Mouse (Mus musculus) kidney, adult 2 months (tissue): ENCODE measurements around the gene Hmgcr.

Experiments
- CTCF ChIP-seq: fragments of 200-500 bp; conservative IDR thresholded peaks from 2 replicates; pipeline ENCODE4 v1.5.1; 2011; ENCODE audit warnings: low read depth, mild to moderate bottlenecking, control low read depth, low read length, moderate library complexity, mixed read lengths; ENCODE audit not compliant: insufficient read depth, insufficient read length
- POLR2A ChIP-seq: fragments of 200-500 bp; IDR thresholded peaks from one replicate; pipeline ENCODE4 v1.6.1; 2011; ENCODE audit warnings: low read depth, low read length, control low read depth

DNA sequence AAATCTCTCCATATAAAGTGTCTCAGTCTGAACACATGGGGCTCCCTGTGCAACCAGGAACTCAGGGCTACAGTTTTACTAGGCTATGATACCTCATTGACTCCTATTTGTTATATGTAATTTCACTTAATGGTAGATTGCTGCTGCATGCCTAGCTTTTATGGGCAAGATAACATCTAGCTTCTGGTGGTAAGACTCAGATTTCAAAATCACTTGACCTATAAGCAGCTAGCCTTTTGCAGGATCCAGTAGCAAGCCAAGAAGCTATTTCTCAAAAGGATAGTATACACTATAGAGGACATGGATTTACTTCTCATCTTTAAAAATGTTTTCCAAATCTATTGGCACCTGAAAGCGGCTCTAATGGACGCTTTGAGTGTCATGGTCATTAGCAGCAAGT lies 45.6 kb upstream of the Hmgcr start:
- TF ChIP-seq CTCF (no peak), POLR2A (no peak)
